Mouse (Mus musculus) ovary, adult 18-20 months (tissue): ENCODE data around the gene Try4.
"Not testable (repeated sequence)": the region's sequence is repeated elsewhere in the genome, so short reads cannot be mapped to it uniquely, and the experiment has no call there.

Experiments used
- DNase-seq: peaks from one replicate; pipeline ENCODE4 v3.0.0; 2022; ENCODE audit warnings: low spot score, mixed read lengths

Gene Try4

DNA sequence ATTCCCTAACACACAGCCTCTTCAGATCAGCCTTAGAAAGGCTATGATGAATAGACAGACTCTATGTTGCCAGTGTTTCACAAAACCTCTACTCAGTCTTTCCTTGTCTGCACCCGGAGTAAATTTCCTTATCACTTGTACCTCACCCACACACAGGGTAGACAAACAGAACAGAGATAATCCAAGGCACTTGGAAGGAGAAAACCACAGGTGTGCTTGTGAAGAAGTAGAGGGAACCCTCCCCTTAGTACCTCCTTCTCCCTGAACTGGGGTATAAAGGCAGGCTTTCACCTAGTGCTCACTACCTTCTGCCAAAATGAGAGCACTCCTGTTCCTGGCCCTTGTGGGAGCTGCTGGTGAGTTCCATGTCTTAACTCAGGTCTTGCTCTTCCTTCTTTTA lies at the start of gene Try4:
Gene Try4, plus strand, starts transcription at position 301 of the 400 bp plus-strand sequence.
- DNase-seq = no peak

DNA sequence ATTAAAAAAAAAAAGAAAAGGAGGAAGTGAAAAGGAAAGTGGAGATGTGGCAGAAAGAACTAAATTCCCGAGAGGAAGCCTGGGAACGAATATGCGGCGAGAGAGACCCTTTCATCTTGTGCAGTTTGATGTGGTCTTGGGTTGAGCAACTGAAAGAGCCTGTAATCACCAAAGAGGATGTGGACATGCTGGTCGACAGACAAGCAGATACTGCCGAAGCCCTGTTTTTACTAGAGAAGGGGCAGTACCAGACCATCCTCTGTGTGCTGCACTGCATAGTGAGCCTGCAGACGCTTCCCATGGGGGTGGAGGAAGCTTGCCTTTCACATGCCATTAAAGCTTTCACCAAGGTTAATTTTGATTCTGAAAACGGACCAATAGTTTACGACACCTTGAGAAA lies 48.8 kb upstream of the Try4 start:
- DNase-seq = not testable (repeated sequence)

DNA sequence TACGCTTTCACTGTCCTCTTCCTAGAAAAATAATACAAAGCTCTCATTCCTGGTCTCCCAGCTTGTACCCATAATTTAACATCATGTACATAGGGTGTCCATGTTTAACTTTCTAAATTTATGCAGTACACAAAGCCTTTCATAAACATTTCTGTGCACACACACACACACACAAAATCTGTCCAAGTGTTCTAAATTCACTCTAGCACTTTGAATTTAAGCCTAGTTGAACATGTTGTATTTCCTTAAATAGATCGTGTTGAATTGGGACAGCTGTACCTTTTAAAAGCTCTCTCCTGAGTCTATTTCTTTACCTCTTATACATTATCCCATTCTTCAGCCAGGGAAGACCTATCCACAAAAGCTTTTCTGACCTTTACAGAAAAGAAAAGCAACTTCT lies 45.6 kb upstream of the Try4 start:
- DNase-seq = no peak

DNA sequence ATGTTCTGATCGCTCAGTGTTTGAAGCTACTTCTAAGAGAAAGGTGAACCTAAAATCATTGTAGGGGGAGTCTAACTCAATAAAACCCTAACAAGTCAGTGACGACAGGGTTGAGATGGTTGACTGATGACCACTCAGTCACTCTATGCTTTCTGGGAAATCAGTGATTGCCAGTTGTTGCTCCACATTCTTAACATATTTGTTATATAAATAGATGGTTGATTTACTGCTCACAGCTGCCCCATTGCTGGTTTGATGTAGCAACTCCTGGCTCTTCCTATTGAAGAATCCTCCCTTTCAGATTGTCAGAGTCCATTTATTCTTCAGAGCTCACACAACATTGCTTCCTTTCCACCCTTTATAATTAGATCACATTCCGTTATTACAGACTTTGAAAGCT lies 44.6 kb upstream of the Try4 start:
- no peak for DNase-seq

DNA sequence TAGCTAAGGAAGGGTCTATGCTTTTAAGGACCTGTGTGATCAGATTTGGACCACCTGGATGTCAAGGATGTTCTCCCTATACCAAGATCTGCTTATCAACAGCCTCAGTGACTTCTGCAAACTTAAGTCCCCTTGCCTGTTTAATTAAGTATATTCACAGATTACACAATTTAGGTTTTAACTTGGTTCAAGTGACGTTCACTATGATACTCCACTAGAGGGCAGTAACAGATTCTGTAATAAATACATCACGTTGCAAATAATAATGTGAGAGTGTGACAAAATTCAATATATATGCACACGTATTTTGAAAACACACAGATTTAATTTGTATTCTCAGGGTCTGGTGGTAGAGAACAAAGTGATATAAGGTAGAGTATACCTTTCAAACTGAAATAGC lies 39.3 kb upstream of the Try4 start:
- DNase-seq = no peak

DNA sequence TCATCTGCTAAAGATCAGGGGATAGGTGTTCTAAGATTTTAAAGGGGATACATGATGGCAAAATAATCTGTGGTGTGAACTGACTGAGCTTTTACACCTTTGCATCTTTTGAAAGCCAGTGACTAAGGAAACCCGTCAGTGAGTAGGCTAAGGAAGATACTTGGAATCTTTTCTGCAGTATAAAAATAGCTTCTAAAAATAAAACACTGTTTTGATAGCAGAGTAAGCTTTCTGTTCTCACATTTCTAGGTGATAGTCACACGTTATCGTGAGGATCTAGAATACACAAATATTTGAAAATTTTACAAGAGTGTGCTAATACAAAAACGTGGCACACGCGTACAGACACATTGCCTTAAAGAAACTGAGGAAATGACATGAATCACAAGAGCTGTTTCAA lies 35.9 kb upstream of the Try4 start:
- DNase-seq = no peak

DNA sequence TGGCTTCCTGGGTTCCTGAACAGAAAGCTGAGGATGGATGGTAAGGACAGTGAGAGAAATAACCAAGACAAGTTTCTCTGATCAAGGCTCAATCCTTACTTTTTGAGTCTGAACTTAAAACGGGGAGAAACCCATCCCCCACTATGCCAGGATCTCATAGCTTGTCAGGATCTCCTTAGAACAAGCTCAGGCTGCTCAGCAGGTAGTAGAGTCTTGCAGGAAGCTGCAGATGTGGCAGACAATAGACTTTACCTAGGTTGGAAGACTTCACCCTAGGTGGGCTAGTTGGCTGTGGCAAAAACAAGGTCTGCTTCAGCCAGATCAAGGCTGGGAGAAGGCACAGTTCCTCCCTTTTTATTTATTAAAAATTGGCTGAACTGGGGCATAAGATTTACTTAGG lies 3.8 kb upstream of the Try4 start:
- DNase-seq = no peak

DNA sequence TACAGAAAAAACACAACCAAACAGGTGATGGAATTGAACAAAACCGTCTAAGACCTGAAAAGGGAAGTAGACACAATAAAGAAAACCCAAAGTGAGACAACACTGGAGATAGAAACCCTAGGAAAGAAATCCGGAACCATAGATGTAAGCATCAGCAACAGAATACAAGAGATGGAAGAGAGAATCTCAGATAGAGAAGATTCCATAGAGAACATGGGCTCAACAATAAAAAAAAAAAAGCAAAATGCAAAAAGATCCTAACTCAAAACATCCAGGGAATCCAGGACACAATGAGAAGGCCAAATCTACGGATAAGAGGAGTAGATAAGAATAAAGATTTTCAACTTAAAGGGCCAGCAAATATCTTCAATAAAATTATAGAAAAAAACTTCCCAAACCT lies 14.7 kb downstream of the Try4 start, which contains the start of gene Try5:
Gene Try5, minus strand, starts transcription at position 101 of the 400 bp plus-strand sequence.
- DNase-seq = not testable (repeated sequence)

DNA sequence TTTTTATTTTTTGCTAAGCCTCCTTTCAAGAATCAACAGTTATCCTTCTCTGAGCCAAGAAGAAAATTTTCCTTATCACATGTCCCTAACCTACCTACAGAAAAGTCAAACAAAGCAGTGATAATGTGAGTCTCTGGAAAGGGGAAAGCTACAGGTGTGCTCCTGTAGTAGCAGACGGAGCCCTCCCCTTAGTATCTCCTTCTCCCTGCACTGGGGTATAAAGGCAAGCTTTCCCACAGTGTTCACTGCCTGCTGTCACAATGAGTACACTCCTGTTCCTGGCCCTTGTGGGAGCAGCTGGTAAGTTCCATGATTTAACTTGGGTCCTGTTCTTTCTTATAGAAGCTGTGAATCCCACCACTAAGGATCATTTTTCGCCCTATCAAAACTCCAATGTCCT lies 51.9 kb downstream of the Try4 start, which contains the start of gene Try10:
Gene Try10, plus strand, starts transcription at position 174 of the 400 bp plus-strand sequence.
- DNase-seq = no peak
